Mouse (Mus musculus) hindbrain, embryonic 10.5 days (tissue): ENCODE data around the gene Dsp. TPM values are rescaled to one million over a fixed set of nuclear protein-coding genes. Genes with fewer than 3 reads are reported as not detected.

Experiments
- DNase-seq: peaks from one replicate; pipeline ENCODE4 v3.0.0-alpha.2; 2017; ENCODE audit warnings: low spot score
- H3K27ac ChIP-seq: fragments of 300-500 bp; sonication (generic); 2 replicates; pipeline ENCODE4 v1.5.1; 2016; ENCODE audit warnings: mild to moderate bottlenecking, moderate library complexity
- H3K27me3 ChIP-seq: fragments of 300-500 bp; sonication (generic); 2 replicates; pipeline ENCODE4 v1.6.1; 2016; ENCODE audit warnings: mild to moderate bottlenecking; ENCODE audit not compliant: poor library complexity, insufficient read depth, severe bottlenecking
- H3K36me3 ChIP-seq: fragments of 300-500 bp; sonication (generic); 2 replicates; pipeline ENCODE4 v1.6.1; 2016; ENCODE audit warnings: mild to moderate bottlenecking, moderate library complexity
- H3K4me1 ChIP-seq: fragments of 300-500 bp; sonication (generic); replicated peaks from 2 replicates; pipeline ENCODE4 v1.6.1; 2016; ENCODE audit warnings: mild to moderate bottlenecking
- H3K4me3 ChIP-seq: fragments of 300-500 bp; sonication (generic); 2 replicates; pipeline ENCODE4 v1.5.1; 2016; ENCODE audit warnings: mild to moderate bottlenecking, moderate library complexity
- H3K9me3 ChIP-seq: fragments of 300-500 bp; sonication (generic); 2 replicates; pipeline ENCODE4 v1.6.1; 2016; ENCODE audit warnings: mild to moderate bottlenecking, moderate library complexity
- WGBS: fragments of 180-500 bp; shearing (Covaris S2); methylation state at CpG from one replicate; pipeline ENCODE4 v1.1.7; 2016; 5-methylcytosine and 5-hydroxymethylcytosine counted together
- polyA plus RNA-seq: library from polyadenylated mRNA; unstranded; fragments of >200 nt; fragmentation: Nextera tagmentation; extraction: Ambion mirVana; gene quantifications from 2 replicates; pipeline ENCODE4 v1.2.1, GENCODE M21; 2016

Gene Dsp
- polyA plus RNA-seq, 1 experiment from 2014 or later = 0.98 TPM

DNA sequence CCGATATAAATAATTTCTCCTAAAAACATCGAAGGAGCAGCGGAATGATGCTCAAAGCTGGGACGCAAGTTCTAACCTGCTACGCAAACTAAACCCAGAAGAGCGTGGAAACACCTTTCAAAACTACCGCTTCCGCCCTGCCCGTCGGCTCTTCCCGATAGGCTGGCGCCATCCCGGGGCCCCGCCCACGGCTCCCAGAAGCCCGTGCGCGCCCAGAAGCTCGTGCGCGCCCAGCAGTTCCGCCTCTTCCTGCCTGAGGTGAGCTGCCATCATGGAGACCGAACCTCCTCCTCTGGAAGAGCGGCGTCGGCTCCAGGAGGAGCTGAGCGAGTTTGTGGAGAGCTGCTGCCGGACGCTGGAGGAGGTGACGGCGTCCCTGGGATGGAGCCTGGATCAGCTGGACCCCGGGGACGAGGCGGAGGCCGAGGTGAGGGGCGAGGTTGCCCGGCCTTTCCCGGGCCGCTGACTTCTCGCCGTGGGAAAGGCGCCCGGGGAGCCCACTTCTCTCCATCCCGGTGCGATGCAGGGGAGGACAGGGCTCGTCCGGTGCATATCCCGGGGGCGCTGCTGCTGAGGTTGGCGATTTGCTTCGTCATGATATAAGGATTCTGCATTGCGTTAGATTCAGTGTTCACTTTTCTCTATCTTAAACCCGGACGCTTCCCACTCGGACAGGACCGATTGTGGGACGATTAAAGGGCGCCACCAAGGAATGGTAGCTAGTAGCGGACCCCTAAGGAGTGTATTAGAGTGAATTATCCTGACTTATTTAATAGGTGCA, 53.8 kb downstream of the Dsp start, which contains the start of gene Snrnp48:
Gene Snrnp48, plus strand, starts transcription at position 237 of the 781 bp plus-strand sequence.
- under 1% methylated on average over 59 of the region's 59 CpGs for WGBS
- Histone ChIP-seq H3K4me3 (peak within 1 kb of the TSS; percentile 71), H3K9me3 (no peaks in the 10 kb centered on the region), H3K27ac (peak within 1 kb of the TSS; percentile 90), H3K4me1 (peaks cover 14% of the 10 kb centered on the region), H3K36me3 (peaks cover 24% of the 10 kb centered on the region), H3K27me3 (no peaks in the 10 kb centered on the region)
- peak; percentile 90 for DNase-seq

DNA sequence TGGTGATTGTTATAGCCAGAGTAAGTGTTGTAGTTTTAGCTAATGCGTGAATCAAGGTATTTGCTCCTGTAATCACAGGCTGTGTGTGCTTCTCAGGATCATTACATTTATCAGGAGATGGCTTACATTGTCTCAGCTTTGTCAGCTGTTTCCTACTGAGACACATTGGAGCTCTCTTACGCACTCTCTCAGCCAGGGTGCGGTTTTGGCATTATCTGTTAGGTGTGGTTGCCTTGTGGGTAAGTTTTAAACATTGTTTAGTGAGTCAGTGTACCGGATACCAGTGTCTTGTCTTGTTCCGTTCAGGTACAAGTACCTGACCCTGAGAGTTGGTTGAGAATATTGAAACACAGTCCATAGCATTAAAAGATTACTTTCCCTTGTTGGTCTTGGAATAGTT, 60.0 kb downstream of the Dsp start:
- 98% methylated on average over 5 of the region's 5 CpGs for WGBS
- no peak overlapping the region for H3K27ac ChIP-seq
- no peaks in the 10 kb centered on the region for H3K27me3 ChIP-seq
- no peak for DNase-seq
- no peak overlapping the region for H3K4me3 ChIP-seq
- peaks cover 84% of the 10 kb centered on the region for H3K36me3 ChIP-seq
- no peaks in the 10 kb centered on the region for H3K9me3 ChIP-seq
- peaks cover 4% of the 10 kb centered on the region for H3K4me1 ChIP-seq

DNA sequence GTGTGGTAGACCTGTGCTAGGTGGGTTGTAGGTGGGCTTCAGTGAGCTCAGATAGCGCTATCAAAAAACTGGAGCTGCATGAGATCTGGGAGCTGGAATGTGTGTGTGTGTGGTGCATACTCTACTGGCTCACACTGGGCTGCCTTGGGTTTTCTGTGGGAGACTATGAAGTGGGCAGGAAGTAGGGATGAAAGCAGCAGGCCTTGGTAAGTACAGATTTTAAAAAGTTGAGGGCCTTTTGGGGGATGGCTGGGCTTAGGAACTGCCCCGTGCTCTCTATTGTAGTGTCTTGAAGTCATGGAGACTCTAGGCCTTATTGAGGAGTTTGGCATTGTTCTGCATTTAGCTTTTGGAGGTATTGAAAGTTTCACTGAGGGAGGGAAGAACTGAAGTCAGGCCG, 67.6 kb downstream of the Dsp start:
- no peak overlapping the region for H3K27ac ChIP-seq
- H3K4me1 ChIP-seq = no peaks in the 10 kb centered on the region
- no peaks in the 10 kb centered on the region; the same call in 1 of the 2 replicates for H3K9me3 ChIP-seq
- 88% methylated on average over 3 of the region's 3 CpGs for WGBS
- H3K36me3 ChIP-seq = peaks cover 98% of the 10 kb centered on the region
- H3K4me3 ChIP-seq = no peak overlapping the region
- DNase-seq = no peak
- no peaks in the 10 kb centered on the region for H3K27me3 ChIP-seq

DNA sequence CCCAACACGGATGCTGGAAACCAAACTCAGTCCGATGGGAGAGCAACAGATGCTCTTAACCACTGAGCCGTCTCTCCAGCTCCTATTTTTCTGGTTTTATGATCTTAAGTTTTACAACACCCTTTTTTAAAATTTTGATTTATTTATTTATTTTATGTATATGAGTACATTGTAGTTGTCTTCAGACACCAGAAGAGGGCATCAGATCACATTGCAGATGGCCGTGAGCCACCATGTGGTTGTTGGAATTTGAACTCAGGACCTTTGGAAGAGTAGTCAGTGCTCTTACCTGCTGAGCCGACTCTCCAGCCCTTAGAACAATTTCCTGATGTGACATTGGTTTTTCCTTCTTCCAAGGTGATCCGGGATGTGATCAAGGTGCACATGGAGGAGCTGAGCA, 69.2 kb downstream of the Dsp start:
- no peaks in the 10 kb centered on the region for H3K4me1 ChIP-seq
- H3K27me3 ChIP-seq = no peaks in the 10 kb centered on the region
- DNase-seq = no peak
- no peak overlapping the region for H3K4me3 ChIP-seq
- no peaks in the 10 kb centered on the region; the same call in 1 of the 2 replicates for H3K9me3 ChIP-seq
- peaks cover 100% of the 10 kb centered on the region for H3K36me3 ChIP-seq
- no peak overlapping the region for H3K27ac ChIP-seq
- 93% methylated on average over 6 of the region's 6 CpGs for WGBS

DNA sequence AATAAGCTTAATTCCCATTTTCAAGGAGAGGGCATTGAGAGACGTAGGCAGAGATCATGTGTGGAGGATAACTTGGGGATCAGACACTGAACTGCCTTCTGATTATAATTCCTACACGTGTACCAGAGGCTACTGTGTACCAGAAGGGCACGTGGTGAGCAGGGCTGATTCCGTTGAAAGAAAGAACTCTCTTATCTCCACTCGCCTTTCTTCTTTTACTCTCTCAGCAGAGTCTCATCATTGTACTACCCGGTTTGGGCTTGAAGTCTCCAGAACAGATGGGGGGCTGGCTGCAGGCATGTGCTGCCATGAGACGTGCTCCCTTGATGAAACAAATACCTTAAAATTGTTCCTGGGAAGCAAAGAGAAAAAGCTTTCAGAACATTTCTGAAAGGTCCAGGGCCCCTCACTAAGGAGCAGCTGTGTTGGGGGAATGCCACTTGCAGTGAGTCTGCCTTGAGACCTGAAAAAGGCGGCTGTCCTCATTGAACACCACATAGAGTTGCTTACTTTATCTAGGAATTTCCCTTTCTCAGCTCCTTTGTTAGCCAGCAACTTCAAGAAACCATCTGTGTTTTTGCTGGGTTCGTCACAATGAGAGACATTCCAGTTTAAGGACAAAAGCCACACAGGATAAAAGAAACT, 79.2 kb downstream of the Dsp start:
- no peak overlapping the region for H3K4me3 ChIP-seq
- no peaks in the 10 kb centered on the region for H3K4me1 ChIP-seq
- no peak overlapping the region for H3K27ac ChIP-seq
- WGBS = 69% methylated on average over 9 of the region's 9 CpGs
- no peaks in the 10 kb centered on the region for H3K27me3 ChIP-seq
- no peaks in the 10 kb centered on the region for H3K9me3 ChIP-seq
- peaks cover 60% of the 10 kb centered on the region for H3K36me3 ChIP-seq
- no peak for DNase-seq

DNA sequence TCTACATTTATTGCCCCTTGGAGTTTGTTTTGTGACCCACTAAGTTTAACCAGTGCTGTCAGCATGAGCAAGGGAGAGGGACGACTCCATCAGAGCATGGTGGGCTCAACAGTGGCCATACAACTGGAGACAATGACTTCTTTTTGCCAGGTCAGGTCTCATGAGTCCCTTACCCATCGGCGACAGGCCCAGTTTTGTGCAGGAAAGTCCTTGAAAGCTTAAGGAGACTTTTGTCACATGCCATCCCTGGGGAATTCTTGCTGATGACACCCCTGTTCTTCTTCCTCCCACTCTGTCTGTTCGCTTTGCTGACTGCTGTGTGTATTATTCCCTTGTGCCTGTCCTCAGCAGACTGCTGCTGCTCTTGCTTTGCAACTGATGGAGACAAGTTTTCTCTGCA, 81.3 kb downstream of the Dsp start:
- Histone ChIP-seq H3K27me3 (no peaks in the 10 kb centered on the region), H3K27ac (no peak overlapping the region), H3K4me1 (no peaks in the 10 kb centered on the region), H3K4me3 (no peak overlapping the region), H3K9me3 (peaks cover 5% of the 10 kb centered on the region; the same call in 1 of the 2 replicates), H3K36me3 (peaks cover 39% of the 10 kb centered on the region)
- DNase-seq = no peak
- 83% methylated on average over 4 of the region's 4 CpGs for WGBS

DNA sequence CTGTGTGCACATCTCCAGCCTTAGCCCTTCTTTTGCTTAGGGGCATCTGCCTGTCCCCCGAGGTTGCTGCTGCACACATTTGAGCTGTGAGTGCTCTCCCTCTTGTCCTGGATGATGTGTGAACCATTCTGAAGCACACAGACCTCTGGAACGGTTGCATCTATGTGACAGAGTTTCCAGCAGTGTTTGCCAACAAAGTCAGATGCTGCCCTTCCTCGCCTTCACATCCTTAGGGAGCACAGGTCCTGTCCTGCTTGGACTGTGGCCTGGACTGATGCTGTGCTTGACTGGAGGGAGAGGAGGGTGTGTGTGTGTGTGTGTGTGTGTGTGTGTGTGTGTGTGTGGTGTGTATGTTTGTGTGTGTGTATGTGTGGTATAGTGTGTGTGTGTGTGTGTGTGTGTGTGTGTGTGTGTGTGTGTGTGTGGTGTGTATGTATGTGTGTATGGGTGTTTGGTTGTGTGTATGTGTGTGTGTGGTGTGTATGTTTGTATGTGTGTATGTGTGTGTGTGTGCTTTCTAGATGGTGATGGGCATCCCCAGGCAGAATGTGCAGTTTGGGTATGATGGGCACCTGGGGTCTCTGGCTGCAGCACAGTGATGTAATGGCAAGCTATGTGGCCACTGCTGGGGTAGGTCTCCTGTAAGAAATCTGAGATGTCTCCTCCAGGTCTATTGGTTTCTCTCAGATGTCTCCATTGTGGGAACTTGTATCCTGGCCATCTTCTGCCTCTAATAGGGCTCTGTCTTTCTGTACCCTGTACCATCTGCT, 81.9 kb downstream of the Dsp start:
- H3K4me3 ChIP-seq = no peak overlapping the region
- H3K4me1 ChIP-seq = no peaks in the 10 kb centered on the region
- no peaks in the 10 kb centered on the region for H3K27me3 ChIP-seq
- no peak for DNase-seq
- H3K27ac ChIP-seq = no peak overlapping the region
- H3K9me3 ChIP-seq = peaks cover 5% of the 10 kb centered on the region; the same call in 1 of the 2 replicates
- H3K36me3 ChIP-seq = peaks cover 33% of the 10 kb centered on the region
- 73% methylated on average over 3 of the region's 3 CpGs for WGBS

DNA sequence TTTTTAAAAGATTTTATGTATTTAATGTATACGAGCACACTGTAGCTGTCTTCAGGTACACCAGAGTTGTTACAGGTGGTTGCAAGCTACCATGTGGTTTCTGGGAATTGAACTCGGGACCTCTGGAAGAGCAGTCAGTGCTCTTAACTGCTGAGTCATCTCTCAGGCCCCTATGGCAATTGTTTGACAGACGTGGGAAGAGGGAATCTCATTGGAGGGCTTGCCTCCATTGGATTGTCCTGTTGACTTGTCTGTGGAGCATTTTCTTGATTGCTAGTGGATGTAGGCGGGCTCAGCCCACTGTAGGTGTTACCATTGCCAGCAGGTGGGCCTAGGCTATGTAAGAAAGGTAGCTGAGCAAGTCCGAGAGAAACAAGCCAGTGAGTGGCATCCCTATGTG, 83.6 kb downstream of the Dsp start:
- no peak overlapping the region for H3K4me3 ChIP-seq
- H3K36me3 ChIP-seq = peaks cover 18% of the 10 kb centered on the region; the same call in 1 of the 2 replicates
- peaks cover 5% of the 10 kb centered on the region; the same call in 1 of the 2 replicates for H3K9me3 ChIP-seq
- H3K27me3 ChIP-seq = no peaks in the 10 kb centered on the region
- no peak for DNase-seq
- WGBS = 79% methylated on average over 5 of the region's 5 CpGs
- no peak overlapping the region for H3K27ac ChIP-seq
- no peaks in the 10 kb centered on the region for H3K4me1 ChIP-seq

DNA sequence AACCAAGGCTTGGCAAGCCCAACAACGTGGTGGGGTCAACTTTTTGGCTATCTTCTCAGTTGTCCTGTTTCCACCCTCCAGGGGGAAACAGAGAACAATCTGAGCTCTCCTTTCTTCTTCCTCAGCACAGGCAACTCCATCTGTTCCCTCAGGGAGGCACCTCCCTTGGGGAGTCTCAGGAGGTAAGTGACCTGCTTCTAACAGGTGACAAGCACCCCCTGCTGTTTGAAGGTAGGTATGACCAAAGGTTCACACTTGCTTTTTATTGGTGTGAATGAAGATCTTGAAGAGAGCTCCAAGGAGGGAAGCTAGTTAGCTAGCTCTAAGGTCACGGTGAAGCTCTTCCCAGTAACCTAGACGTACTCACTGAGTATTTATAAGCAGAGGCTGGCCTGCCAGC, 84.3 kb downstream of the Dsp start:
- peaks cover 5% of the 10 kb centered on the region; the same call in 1 of the 2 replicates for H3K9me3 ChIP-seq
- no peaks in the 10 kb centered on the region for H3K4me1 ChIP-seq
- H3K36me3 ChIP-seq = peaks cover 11% of the 10 kb centered on the region; the same call in 1 of the 2 replicates
- H3K27ac ChIP-seq = no peak overlapping the region
- no peaks in the 10 kb centered on the region for H3K27me3 ChIP-seq
- 77% methylated on average over 3 of the region's 3 CpGs for WGBS
- no peak overlapping the region for H3K4me3 ChIP-seq
- no peak for DNase-seq

DNA sequence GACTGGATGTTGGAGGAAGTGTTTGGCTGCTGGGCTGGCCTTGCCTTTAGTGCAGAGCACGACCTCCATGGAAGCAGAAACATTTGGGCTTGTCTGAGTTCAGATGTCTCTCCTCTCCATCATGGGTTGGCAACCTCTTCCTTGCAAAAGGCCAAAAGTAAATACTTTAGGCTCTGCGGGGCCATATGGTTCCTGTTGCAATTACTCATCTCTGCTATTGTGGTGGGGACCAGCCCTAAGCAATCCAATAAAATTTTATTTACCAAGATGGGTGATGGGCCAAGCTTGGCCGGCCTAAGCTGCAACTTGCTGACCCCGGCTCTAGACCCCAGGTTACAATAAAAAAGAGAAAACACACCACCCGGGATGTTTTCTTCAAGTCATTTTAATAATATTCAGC, 97.1 kb downstream of the Dsp start:
- no peaks in the 10 kb centered on the region for H3K27me3 ChIP-seq
- DNase-seq = no peak
- no peaks in the 10 kb centered on the region for H3K36me3 ChIP-seq
- 80% methylated on average over 5 of the region's 5 CpGs for WGBS
- no peaks in the 10 kb centered on the region for H3K9me3 ChIP-seq
- no peak overlapping the region for H3K4me3 ChIP-seq
- H3K27ac ChIP-seq = no peak overlapping the region
- no peaks in the 10 kb centered on the region for H3K4me1 ChIP-seq
